Mouse (Mus musculus): ENCODE data around the gene Fbxo10.

The Fbxo10 gene

GRCm38 (mm10) chr4:45047286-45047887 is 37.0 kb downstream of the Fbxo10 start:
- DNase-seq = no peak

- DNase-seq = no peak
Observed at GRCm38 (mm10) chr4:45046679-45047078, 37.7 kb downstream of the Fbxo10 start.

GRCm38 (mm10) chr4:45040795-45041194 is 43.6 kb downstream of the Fbxo10 start:
- peak; percentile 69 for DNase-seq

- DNase-seq = peak; percentile 64
Observed at GRCm38 (mm10) chr4:45039546-45039945, 44.9 kb downstream of the Fbxo10 start.

GRCm38 (mm10) chr4:45038879-45039278 is 45.5 kb downstream of the Fbxo10 start:
- DNase-seq = peak; percentile 53

- peak; percentile 42 for DNase-seq
Observed at GRCm38 (mm10) chr4:45037455-45038410, 46.7 kb downstream of the Fbxo10 start.

GRCm38 (mm10) chr4:45036571-45036970 is 47.8 kb downstream of the Fbxo10 start:
- DNase-seq = no peak

GRCm38 (mm10) chr4:45036048-45036447 is 48.4 kb downstream of the Fbxo10 start:
- DNase-seq = no peak

GRCm38 (mm10) chr4:45034693-45035628 is 49.4 kb downstream of the Fbxo10 start:
- DNase-seq = peak; percentile 90

- DNase-seq = no peak
Observed at GRCm38 (mm10) chr4:45032586-45032985, 51.8 kb downstream of the Fbxo10 start.

GRCm38 (mm10) chr4:45026459-45026858 is 57.9 kb downstream of the Fbxo10 start:
- DNase-seq = no peak

- no peak for DNase-seq
Observed at GRCm38 (mm10) chr4:45019009-45019408, 65.4 kb downstream of the Fbxo10 start.

- peak; percentile 98 for DNase-seq
Observed at GRCm38 (mm10) chr4:45018452-45018980, 65.9 kb downstream of the Fbxo10 start, which contains the start of gene Polr1e. TSS of gene Polr1e (plus strand) at chr4:45018583.

GRCm38 (mm10) chr4:45015615-45016014 is 68.8 kb downstream of the Fbxo10 start:
- peak; percentile 80 for DNase-seq

- no peak for DNase-seq
Observed at GRCm38 (mm10) chr4:45013537-45013936, 70.9 kb downstream of the Fbxo10 start.

GRCm38 (mm10) chr4:45013031-45013431 is 71.4 kb downstream of the Fbxo10 start:
- peak; percentile 37 for DNase-seq

GRCm38 (mm10) chr4:45012105-45012975 is 72.1 kb downstream of the Fbxo10 start, which contains the start of gene Zbtb5:
TSS of gene Zbtb5 (minus strand) at chr4:45012412.
- peak; percentile 100 for DNase-seq

GRCm38 (mm10) chr4:45011581-45012104 is 72.8 kb downstream of the Fbxo10 start:
- DNase-seq = peak; percentile 81

- peak; percentile 66 for DNase-seq
Observed at GRCm38 (mm10) chr4:45010806-45011415, 73.5 kb downstream of the Fbxo10 start.

- DNase-seq = peak; percentile 65
Observed at GRCm38 (mm10) chr4:45005452-45005851, 79.0 kb downstream of the Fbxo10 start.

GRCm38 (mm10) chr4:45000001-45000400 is 84.4 kb downstream of the Fbxo10 start:
- no peak for DNase-seq
